Mouse (Mus musculus) stomach, postnatal 0 days (tissue): ENCODE data around the gene Hesx1. TPM values are rescaled to one million over a fixed set of nuclear protein-coding genes. Genes with fewer than 3 reads are reported as not detected.

Experiments used
- ATAC-seq: fragments of 200-750 bp; cut with Nextera tagmentation; 2 replicates; pipeline ENCODE4 v1.8.0; 2017; ENCODE audit not compliant: low FRiP score, low TSS enrichment
- DNase-seq: peaks from one replicate; pipeline ENCODE4 v3.0.0-alpha.2; 2016; ENCODE audit warnings: low spot score
- H3K27ac ChIP-seq: fragments of 300-500 bp; sonication (generic); replicated peaks from 2 replicates; pipeline ENCODE4 v1.5.1; 2014; ENCODE audit warnings: mild to moderate bottlenecking, control low read depth
- H3K27me3 ChIP-seq: fragments of 300-500 bp; sonication (generic); 2 replicates; pipeline ENCODE4 v1.6.1; 2014; ENCODE audit warnings: low read length; ENCODE audit not compliant: control insufficient read depth, insufficient read depth
- H3K36me3 ChIP-seq: fragments of 300-500 bp; sonication (generic); 2 replicates; pipeline ENCODE4 v1.6.1; 2014; ENCODE audit warnings: low read length, mixed read lengths; ENCODE audit not compliant: control insufficient read depth, insufficient read depth
- H3K4me1 ChIP-seq: fragments of 300-500 bp; sonication (generic); replicated peaks from 2 replicates; pipeline ENCODE4 v1.6.1; 2014; ENCODE audit warnings: antibody characterized with exemption; ENCODE audit not compliant: control insufficient read depth, insufficient read depth
- H3K4me2 ChIP-seq: fragments of 300-500 bp; sonication (generic); replicated peaks from 2 replicates; pipeline ENCODE4 v1.6.1; 2014; ENCODE audit warnings: low read depth, mild to moderate bottlenecking, control low read depth, moderate library complexity
- H3K4me3 ChIP-seq: fragments of 300-500 bp; sonication (generic); 2 replicates; pipeline ENCODE4 v1.5.1; 2014; ENCODE audit warnings: low read depth, low read length, control low read depth
- H3K9ac ChIP-seq: fragments of 300-500 bp; sonication (generic); 2 replicates; pipeline ENCODE4 v1.6.1; 2014; ENCODE audit warnings: mild to moderate bottlenecking, low read length, control low read depth, mixed read lengths
- H3K9me3 ChIP-seq: fragments of 300-500 bp; sonication (generic); 2 replicates; pipeline ENCODE4 v1.6.1; 2016; ENCODE audit warnings: low read length; ENCODE audit not compliant: control insufficient read depth
- CTCF ChIP-seq: IDR thresholded peaks from 2 replicates; pipeline ENCODE4 v1.5.1; 2016; ENCODE audit warnings: antibody characterized with exemption, low read depth, mild to moderate bottlenecking, moderate library complexity
- EP300 ChIP-seq: optimal IDR thresholded peaks from 2 replicates; pipeline ENCODE3; 2016; ENCODE audit warnings: antibody characterized with exemption
- WGBS: fragments of 180-500 bp; shearing (Covaris S2); extraction: QIAGEN DNeasy Blood & Tissue Kit; methylation state at CpG from one replicate; pipeline ENCODE4 v1.1.7; 2014; 5-methylcytosine and 5-hydroxymethylcytosine counted together
- polyA plus RNA-seq: library from polyadenylated mRNA; unstranded; fragments of >200 nt; fragmentation: Nextera tagmentation; extraction: Ambion mirVana; gene quantifications from 2 replicates; pipeline ENCODE4 v1.2.1, GENCODE M21; 2015

Gene Hesx1
- polyA plus RNA-seq, 1 experiment from 2014 or later = 0.19 TPM

DNA sequence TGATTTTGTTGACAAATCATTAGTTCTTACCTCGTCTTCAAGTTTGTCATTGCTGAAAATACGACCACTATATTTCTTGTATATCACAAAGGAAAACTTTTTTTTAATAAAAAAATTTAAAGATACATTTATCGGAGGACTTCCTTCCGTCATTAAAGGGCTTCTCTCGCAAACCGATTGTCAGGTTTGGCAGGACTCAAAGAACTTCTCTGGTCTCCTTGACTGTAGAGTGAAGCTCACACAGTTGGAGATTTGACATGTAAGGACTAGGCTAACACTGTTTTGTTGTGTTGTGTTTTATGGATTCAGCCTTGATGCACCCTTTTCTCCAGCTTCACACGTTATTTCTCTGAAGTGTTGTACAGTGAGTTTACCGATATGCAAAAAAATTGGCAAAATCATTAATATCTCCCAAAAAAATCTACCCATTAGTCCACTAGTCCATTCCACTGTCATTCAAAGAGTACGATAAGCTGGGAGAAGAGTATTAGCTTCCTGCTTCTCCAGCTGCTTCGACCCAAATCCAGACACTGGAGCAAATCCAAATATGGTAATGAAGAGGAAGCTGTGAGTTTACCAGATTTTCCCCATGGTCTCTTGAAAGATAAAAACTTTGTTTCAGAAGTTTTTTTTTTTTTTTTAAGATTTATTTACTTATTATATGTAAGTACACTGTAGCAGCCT is 23.0 kb upstream of the Hesx1 start, which contains the start of gene Appl1:
Appl1 (minus strand) TSS at position 127 of the 684 bp plus-strand sequence.
- TF ChIP-seq CTCF = no peak
- no peak for TF ChIP-seq EP300
- peak within 1 kb of the TSS; percentile 94 for H3K27ac ChIP-seq
- 32% methylated on average over 10 of the region's 10 CpGs for WGBS
- H3K9ac ChIP-seq = peak within 1 kb of the TSS; percentile 98
- no peak for DNase-seq
- no peaks in the 10 kb centered on the region for H3K9me3 ChIP-seq
- H3K4me1 ChIP-seq = no peaks in the 10 kb centered on the region
- H3K36me3 ChIP-seq = no peaks in the 10 kb centered on the region
- peak within 1 kb of the TSS; percentile 68 for H3K4me2 ChIP-seq
- no peak for ATAC-seq
- H3K4me3 ChIP-seq = peak within 1 kb of the TSS; percentile 95
- H3K27me3 ChIP-seq = no peaks in the 10 kb centered on the region

DNA sequence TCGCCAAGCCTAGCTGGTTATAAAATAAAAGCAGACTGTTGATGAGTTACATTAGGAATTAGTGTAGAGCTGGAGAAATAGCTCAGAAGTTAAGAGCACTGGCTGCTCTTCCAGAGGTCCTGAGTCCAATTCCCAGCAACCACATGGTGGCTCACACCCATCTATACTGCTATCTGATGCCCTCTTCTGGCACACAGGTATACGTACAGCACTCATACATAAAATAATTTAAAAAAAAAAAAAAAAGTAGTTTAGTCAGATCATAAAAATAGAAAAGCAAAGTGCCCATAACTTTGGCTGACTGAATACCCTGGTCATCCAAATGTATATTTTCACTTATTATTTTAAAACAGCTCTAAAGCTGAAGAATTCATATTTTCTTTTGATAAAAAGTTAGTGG is 21.1 kb upstream of the Hesx1 start:
- no peaks in the 10 kb centered on the region for H3K27me3 ChIP-seq
- H3K27ac ChIP-seq = no peak overlapping the region
- H3K4me1 ChIP-seq = no peaks in the 10 kb centered on the region
- H3K36me3 ChIP-seq = no peaks in the 10 kb centered on the region
- 84% methylated on average over 2 of the region's 2 CpGs for WGBS
- H3K9ac ChIP-seq = no peak overlapping the region
- H3K4me3 ChIP-seq = no peak overlapping the region
- no peaks in the 10 kb centered on the region for H3K9me3 ChIP-seq
- TF ChIP-seq CTCF (peak; percentile 28), EP300 (no peak)
- DNase-seq (no peak), ATAC-seq (no peak)
- no peak overlapping the region for H3K4me2 ChIP-seq

DNA sequence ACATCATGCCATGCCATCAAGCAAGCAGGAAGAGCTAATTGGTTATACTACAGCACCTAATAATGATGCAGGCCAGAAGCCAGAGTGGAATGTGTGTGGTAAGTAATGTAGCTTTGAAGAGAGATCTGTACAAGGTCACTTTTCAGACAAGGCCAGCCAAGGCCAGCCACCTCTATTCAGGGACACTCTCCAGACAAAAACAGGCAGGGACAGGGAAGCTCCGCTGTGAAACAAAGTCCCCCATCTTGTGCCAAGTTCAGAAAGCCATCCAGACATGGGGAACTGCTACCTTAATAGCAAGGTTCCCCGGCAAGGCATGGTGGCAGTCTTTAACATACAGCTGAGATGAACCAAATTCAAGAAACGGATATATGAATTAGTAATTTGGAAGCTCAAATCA is 18.7 kb upstream of the Hesx1 start:
- Histone ChIP-seq H3K36me3 (no peaks in the 10 kb centered on the region), H3K4me2 (no peak overlapping the region), H3K27ac (no peak overlapping the region), H3K4me1 (no peaks in the 10 kb centered on the region), H3K4me3 (no peak overlapping the region), H3K9ac (no peak overlapping the region), H3K27me3 (no peaks in the 10 kb centered on the region), H3K9me3 (no peaks in the 10 kb centered on the region)
- TF ChIP-seq CTCF (no peak), EP300 (no peak)
- WGBS = 83% methylated on average over 3 of the region's 3 CpGs
- no peak for DNase-seq
- no peak for ATAC-seq

DNA sequence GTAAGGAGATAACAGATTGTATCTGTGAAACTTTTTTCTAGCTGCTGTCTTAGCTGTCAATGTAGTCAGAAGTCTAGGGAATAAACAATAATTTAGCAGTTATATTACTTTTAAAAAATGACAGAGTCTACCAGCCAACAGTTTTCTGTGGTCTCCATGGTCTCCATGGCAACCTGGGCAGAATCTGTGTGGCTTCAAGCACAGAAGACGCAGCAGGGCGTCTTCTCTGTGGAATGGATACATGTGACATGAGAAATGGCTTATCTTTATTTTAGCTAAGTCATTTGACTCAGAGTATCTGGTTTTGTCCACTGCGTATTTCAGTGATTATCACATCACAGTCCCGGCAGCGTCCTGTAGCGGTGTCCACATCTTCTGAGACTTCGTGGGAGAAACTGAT is 18.0 kb upstream of the Hesx1 start:
- DNase-seq (no peak), ATAC-seq (no peak)
- Histone ChIP-seq H3K36me3 (no peaks in the 10 kb centered on the region), H3K4me3 (no peak overlapping the region), H3K9me3 (no peaks in the 10 kb centered on the region), H3K27me3 (no peaks in the 10 kb centered on the region), H3K4me1 (no peaks in the 10 kb centered on the region), H3K9ac (no peak overlapping the region), H3K27ac (no peak overlapping the region), H3K4me2 (no peak overlapping the region)
- TF ChIP-seq CTCF (no peak), EP300 (no peak)
- WGBS = 79% methylated on average over 7 of the region's 7 CpGs

DNA sequence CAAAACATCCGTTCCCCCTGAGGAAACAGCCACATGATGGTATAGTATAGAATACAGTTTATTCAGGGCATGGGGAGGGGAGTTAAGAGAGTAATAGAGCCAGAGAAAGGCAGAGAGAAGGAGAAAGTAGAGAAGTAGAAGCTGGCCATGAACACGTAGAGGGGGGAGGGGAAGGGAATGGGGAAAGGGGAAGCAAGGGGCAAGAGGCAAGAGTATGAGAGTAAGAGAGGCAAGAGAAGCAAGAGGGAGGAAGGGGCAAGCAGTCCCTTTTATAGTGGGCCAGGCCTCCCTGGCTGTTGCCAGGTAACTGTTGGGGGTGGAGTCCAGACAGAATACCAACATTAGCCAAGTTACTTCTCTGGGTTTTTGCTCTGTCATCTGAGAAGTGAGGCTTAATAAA is 16.7 kb upstream of the Hesx1 start:
- Histone ChIP-seq H3K4me2 (no peak overlapping the region), H3K27me3 (no peaks in the 10 kb centered on the region), H3K36me3 (no peaks in the 10 kb centered on the region), H3K27ac (no peak overlapping the region), H3K4me3 (no peak overlapping the region), H3K9me3 (no peaks in the 10 kb centered on the region), H3K9ac (no peak overlapping the region), H3K4me1 (no peaks in the 10 kb centered on the region)
- DNase-seq (no peak), ATAC-seq (no peak)
- WGBS = 31% methylated on average over 2 of the region's 2 CpGs
- TF ChIP-seq CTCF = no peak
- no peak for TF ChIP-seq EP300

DNA sequence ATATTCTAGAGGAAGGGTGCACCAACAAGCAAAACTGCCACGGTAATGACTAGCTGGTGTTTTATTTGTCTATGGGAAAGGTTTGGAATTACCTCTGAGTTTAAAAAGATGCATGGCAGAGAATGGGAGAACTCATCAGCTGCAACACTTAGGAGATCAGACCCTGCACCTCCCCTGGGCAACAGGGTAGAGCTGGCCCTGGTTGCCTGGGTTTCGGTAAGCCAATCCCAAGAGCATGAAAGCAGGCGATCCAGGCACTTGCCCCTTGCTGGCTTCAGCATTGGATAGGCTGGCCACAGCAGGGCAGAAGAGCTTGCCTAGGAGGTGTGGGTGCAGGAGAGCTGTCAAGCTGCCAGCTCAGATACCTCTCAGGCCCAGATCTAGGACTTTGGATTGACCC is 14.4 kb upstream of the Hesx1 start:
- TF ChIP-seq EP300 = no peak
- TF ChIP-seq CTCF = no peak
- no peaks in the 10 kb centered on the region for H3K9me3 ChIP-seq
- WGBS = 92% methylated on average over 3 of the region's 3 CpGs

More for the DNA sequence above, 14.4 kb upstream of the Hesx1 start:
- DNase-seq = no peak
- no peak overlapping the region for H3K9ac ChIP-seq
- no peak overlapping the region for H3K4me3 ChIP-seq
- no peak overlapping the region for H3K27ac ChIP-seq
- H3K36me3 ChIP-seq = no peaks in the 10 kb centered on the region
- H3K27me3 ChIP-seq = no peaks in the 10 kb centered on the region
- no peaks in the 10 kb centered on the region for H3K4me1 ChIP-seq
- ATAC-seq = no peak
- no peak overlapping the region for H3K4me2 ChIP-seq
